Mouse (Mus musculus): ENCODE measurements at regions not wholly inside any gene's neighbourhood (a gene's known extent, or its start where the extent isn't known, plus 50 kb on each side); places are given as distances from the start of the nearest gene placed in this dataset.
A peak's percentile ranks its signal among the peaks of the same experiment; 100 is the strongest.

GRCm38 (mm10) chr8:127775747-127776146, 582.7 kb upstream of the Nrp1 start:
- H3K36me3 ChIP-seq (ENCODE audit: insufficient read depth, low read length), result no peaks in the 10 kb centered on the region
- WGBS, result 69% methylated on average over 7 of the region's 7 CpGs
- H3K9ac ChIP-seq (ENCODE audit: low read depth, low read length), result no peak overlapping the region
- DNase-seq (ENCODE audit: low spot score), result no peak
- no peak for ATAC-seq (replicated peaks; ENCODE audit: low FRiP score, low read depth)
- no peak overlapping the region for H3K27ac ChIP-seq
- no peak overlapping the region for H3K4me2 ChIP-seq (ENCODE audit: low read length)
- no peaks in the 10 kb centered on the region for H3K27me3 ChIP-seq (ENCODE audit: insufficient read depth, low read length)
- H3K4me3 ChIP-seq (replicated peaks; ENCODE audit: low read depth, low read length), result no peak overlapping the region
- H3K4me1 ChIP-seq (replicated peaks; ENCODE audit: insufficient read depth, low read length), result no peaks in the 10 kb centered on the region
- no peak for TF ChIP-seq CTCF (IDR thresholded peaks at IDR 0.05; ENCODE audit: low read depth)
- no peaks in the 10 kb centered on the region for H3K9me3 ChIP-seq (replicated peaks; ENCODE audit: low read length)

GRCm38 (mm10) chr8:127778352-127779020, 579.9 kb upstream of the Nrp1 start:
- Histone ChIP-seq H3K4me1 (replicated peaks; ENCODE audit: insufficient read depth, low read length) (no peaks in the 10 kb centered on the region), H3K4me3 (replicated peaks; ENCODE audit: low read depth, low read length) (no peak overlapping the region), H3K27ac (no peak overlapping the region), H3K9ac (ENCODE audit: low read depth, low read length) (no peak overlapping the region), H3K27me3 (ENCODE audit: insufficient read depth, low read length) (no peaks in the 10 kb centered on the region), H3K9me3 (replicated peaks; ENCODE audit: low read length) (no peaks in the 10 kb centered on the region), H3K36me3 (ENCODE audit: insufficient read depth, low read length) (no peaks in the 10 kb centered on the region), H3K4me2 (ENCODE audit: low read length) (no peak overlapping the region)
- DNase-seq (ENCODE audit: low spot score) (no peak), ATAC-seq (replicated peaks; ENCODE audit: low FRiP score, low read depth) (no peak)
- 48% methylated on average over 4 of the region's 4 CpGs for WGBS
- TF ChIP-seq CTCF (IDR thresholded peaks at IDR 0.05; ENCODE audit: low read depth), result no peak

- Histone ChIP-seq H3K9me3 (replicated peaks; ENCODE audit: low read length) (no peaks in the 10 kb centered on the region), H3K4me2 (ENCODE audit: low read length) (no peak overlapping the region), H3K27ac (no peak overlapping the region), H3K36me3 (ENCODE audit: insufficient read depth, low read length) (no peaks in the 10 kb centered on the region), H3K4me1 (replicated peaks; ENCODE audit: insufficient read depth, low read length) (no peaks in the 10 kb centered on the region), H3K27me3 (ENCODE audit: insufficient read depth, low read length) (no peaks in the 10 kb centered on the region), H3K9ac (ENCODE audit: low read depth, low read length) (no peak overlapping the region), H3K4me3 (replicated peaks; ENCODE audit: low read depth, low read length) (no peak overlapping the region)
- no peak for TF ChIP-seq CTCF (IDR thresholded peaks at IDR 0.05; ENCODE audit: low read depth)
- WGBS, result 58% methylated on average over 7 of the region's 7 CpGs
- DNase-seq (ENCODE audit: low spot score), result no peak
- ATAC-seq (replicated peaks; ENCODE audit: low FRiP score, low read depth), result no peak
Measured at GRCm38 (mm10) chr8:127779021-127779689, 579.2 kb upstream of the Nrp1 start.

GRCm38 (mm10) chr8:127780596-127780995, 577.8 kb upstream of the Nrp1 start:
- WGBS, result 95% methylated on average over 3 of the region's 3 CpGs
- Histone ChIP-seq H3K4me2 (ENCODE audit: low read length) (no peak overlapping the region), H3K4me1 (replicated peaks; ENCODE audit: insufficient read depth, low read length) (no peaks in the 10 kb centered on the region), H3K4me3 (replicated peaks; ENCODE audit: low read depth, low read length) (no peak overlapping the region), H3K9me3 (replicated peaks; ENCODE audit: low read length) (no peaks in the 10 kb centered on the region), H3K27ac (no peak overlapping the region), H3K36me3 (ENCODE audit: insufficient read depth, low read length) (no peaks in the 10 kb centered on the region), H3K9ac (ENCODE audit: low read depth, low read length) (no peak overlapping the region), H3K27me3 (ENCODE audit: insufficient read depth, low read length) (no peaks in the 10 kb centered on the region)
- DNase-seq (ENCODE audit: low spot score), result no peak
- no peak for ATAC-seq (replicated peaks; ENCODE audit: low FRiP score, low read depth)
- TF ChIP-seq CTCF (IDR thresholded peaks at IDR 0.05; ENCODE audit: low read depth), result no peak

- no peak for TF ChIP-seq CTCF (IDR thresholded peaks at IDR 0.05; ENCODE audit: low read depth)
- no peak overlapping the region for H3K4me3 ChIP-seq (replicated peaks; ENCODE audit: low read depth, low read length)
- no peaks in the 10 kb centered on the region for H3K27me3 ChIP-seq (ENCODE audit: insufficient read depth, low read length)
- no peak overlapping the region for H3K4me2 ChIP-seq (ENCODE audit: low read length)
- ATAC-seq (replicated peaks; ENCODE audit: low FRiP score, low read depth) (no peak), DNase-seq (ENCODE audit: low spot score) (peak; percentile 25)
- 52% methylated on average over 1 of the region's 1 CpGs for WGBS
- H3K9me3 ChIP-seq (replicated peaks; ENCODE audit: low read length), result no peaks in the 10 kb centered on the region
- no peak overlapping the region for H3K9ac ChIP-seq (ENCODE audit: low read depth, low read length)
- H3K27ac ChIP-seq, result no peak overlapping the region
- no peaks in the 10 kb centered on the region for H3K36me3 ChIP-seq (ENCODE audit: insufficient read depth, low read length)
- no peaks in the 10 kb centered on the region for H3K4me1 ChIP-seq (replicated peaks; ENCODE audit: insufficient read depth, low read length)
Measured at GRCm38 (mm10) chr8:127781011-127781410, 577.4 kb upstream of the Nrp1 start.

GRCm38 (mm10) chr8:127792611-127793010, 565.8 kb upstream of the Nrp1 start:
- no peaks in the 10 kb centered on the region for H3K36me3 ChIP-seq (ENCODE audit: insufficient read depth, low read length)

More at GRCm38 (mm10) chr8:127792611-127793010, 565.8 kb upstream of the Nrp1 start:
- Histone ChIP-seq H3K27me3 (ENCODE audit: insufficient read depth, low read length) (no peaks in the 10 kb centered on the region; the same call in 1 of the 2 replicates), H3K4me2 (ENCODE audit: low read length) (no peak overlapping the region), H3K4me1 (replicated peaks; ENCODE audit: insufficient read depth, low read length) (no peaks in the 10 kb centered on the region), H3K9me3 (replicated peaks; ENCODE audit: low read length) (no peaks in the 10 kb centered on the region), H3K27ac (no peak overlapping the region), H3K9ac (ENCODE audit: low read depth, low read length) (no peak overlapping the region), H3K4me3 (replicated peaks; ENCODE audit: low read depth, low read length) (no peak overlapping the region)
- ATAC-seq (replicated peaks; ENCODE audit: low FRiP score, low read depth), result no peak
- no peak for DNase-seq (ENCODE audit: low spot score)
- WGBS, result 92% methylated on average over 5 of the region's 5 CpGs
- no peak for TF ChIP-seq CTCF (IDR thresholded peaks at IDR 0.05; ENCODE audit: low read depth)
